Mouse (Mus musculus) bone marrow, adult 2 months (tissue): Measurements from ENCODE around the gene Cmtm1. TPM values are rescaled to one million over a fixed set of nuclear protein-coding genes. Genes with fewer than 3 reads are reported as not detected.

Experiments used
- H3K27ac ChIP-seq: fragments of 200-500 bp; 2 replicates; pipeline ENCODE4 v1.5.1; 2012; ENCODE audit warnings: low read depth, mild to moderate bottlenecking, control low read depth, inconsistent platforms, low read length; ENCODE audit not compliant: control insufficient read depth, poor library complexity, insufficient read depth
- H3K4me1 ChIP-seq: fragments of 200-500 bp; 2 replicates; pipeline ENCODE4 v1.6.1; 2011; ENCODE audit warnings: low read length; ENCODE audit not compliant: control insufficient read depth, insufficient read depth
- H3K4me3 ChIP-seq: fragments of 200-500 bp; replicated peaks from 2 replicates; pipeline ENCODE3; 2011; ENCODE audit warnings: mild to moderate bottlenecking, low read depth, low read length, control low read depth; ENCODE audit not compliant: control insufficient read depth
- CTCF ChIP-seq: fragments of 200-500 bp; IDR thresholded peaks from 2 replicates; pipeline ENCODE4 v1.5.1; 2011; ENCODE audit warnings: low read length, control low read depth; ENCODE audit not compliant: control insufficient read depth, insufficient read depth
- POLR2A ChIP-seq: fragments of 200-500 bp; IDR thresholded peaks from 2 replicates; pipeline ENCODE4 v1.6.1; 2011; ENCODE audit warnings: low read depth, mild to moderate bottlenecking, control low read depth, low read length, borderline replicate concordance; ENCODE audit not compliant: control insufficient read depth
- WGBS: fragments of 180-500 bp; shearing (Covaris S2); methylation state at CpG from one replicate; pipeline ENCODE4 v1.1.7; 2018; 5-methylcytosine and 5-hydroxymethylcytosine counted together
- polyA plus RNA-seq: library from polyadenylated mRNA; stranded (reverse); fragments of >200 nt; gene quantifications from 2 replicates; pipeline ENCODE4 v1.2.4, GENCODE M21; 2011; ENCODE audit warnings: low replicate concordance; ENCODE audit not compliant: missing spikeins, insufficient read depth, insufficient read length

The Cmtm1 gene
- polyA plus RNA-seq, 1 experiment: 2.2 TPM

GRCm38 (mm10) chr8:104342426-104342825, 32.5 kb upstream of the Cmtm1 start:
- TF ChIP-seq POLR2A (no peak), CTCF (no peak)
- H3K27ac ChIP-seq: no peak overlapping the region
- 56% methylated on average over 5 of the region's 5 CpGs for WGBS
- no peaks in the 10 kb centered on the region for H3K4me1 ChIP-seq
- no peak overlapping the region for H3K4me3 ChIP-seq

GRCm38 (mm10) chr8:104341678-104342077, 31.7 kb upstream of the Cmtm1 start:
- Histone ChIP-seq H3K27ac (no peak overlapping the region), H3K4me3 (no peak overlapping the region), H3K4me1 (no peaks in the 10 kb centered on the region)
- TF ChIP-seq CTCF (no peak), POLR2A (no peak)
- 78% methylated on average over 6 of the region's 6 CpGs for WGBS

- peak overlapping the region; percentile 61 for H3K27ac ChIP-seq
- TF ChIP-seq POLR2A (peak; percentile 20; the same call in 1 of the 2 replicates), CTCF (no peak)
- no peaks in the 10 kb centered on the region for H3K4me1 ChIP-seq
- peak overlapping the region; percentile 83 for H3K4me3 ChIP-seq
- 2% methylated on average over 24 of the region's 24 CpGs for WGBS
These were observed 31.2 kb upstream of the Cmtm1 start for GRCm38 (mm10) chr8:104341106-104341561.

DNA sequence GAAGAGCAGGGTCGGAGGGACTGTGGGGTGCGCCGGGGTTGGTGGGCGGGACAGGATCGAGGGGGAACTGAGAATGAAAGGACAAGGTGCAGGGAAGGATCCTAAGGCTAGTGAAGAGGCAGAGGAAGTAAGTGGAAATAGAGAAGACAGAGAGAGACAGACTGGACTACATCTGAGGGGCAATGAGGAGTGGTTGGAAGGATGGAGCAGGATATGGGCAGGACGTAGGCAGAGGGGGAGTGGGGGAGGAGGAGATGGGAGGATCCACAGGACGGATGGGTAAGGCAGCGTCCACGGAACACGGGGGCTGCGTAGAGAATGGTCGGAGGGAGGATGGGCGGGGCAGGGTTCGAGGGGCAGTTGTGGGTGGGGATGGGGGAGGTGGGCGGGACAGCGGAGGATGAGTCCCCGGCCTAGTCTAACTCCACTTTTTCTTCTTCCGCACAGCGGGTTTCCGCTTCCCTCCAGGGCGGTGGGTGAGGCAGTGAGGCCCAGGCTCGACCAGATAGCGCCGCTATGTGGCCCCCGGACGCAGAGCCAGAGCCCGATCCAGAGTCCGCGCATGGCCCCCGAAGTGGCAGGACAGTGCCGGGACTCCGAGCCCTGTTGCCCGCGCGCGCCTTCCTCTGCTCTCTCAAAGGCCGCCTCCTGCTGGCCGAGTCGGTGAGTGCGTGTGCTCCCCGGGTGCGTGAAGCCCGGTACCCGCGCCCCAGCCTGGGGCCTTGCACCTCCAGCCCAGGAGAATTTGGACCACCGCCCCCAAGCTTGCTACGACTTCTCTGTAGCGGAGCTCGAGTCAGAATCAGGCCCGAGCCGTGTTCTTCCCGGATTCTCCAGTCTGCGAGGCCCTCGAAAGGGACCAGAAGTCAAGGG, 30.5 kb upstream of the Cmtm1 start:
- H3K4me3 ChIP-seq: peak overlapping the region; percentile 83
- peak overlapping the region; percentile 61 for H3K27ac ChIP-seq
- under 1% methylated on average over 54 of the region's 54 CpGs for WGBS
- TF ChIP-seq CTCF (peak; percentile 46; the same call in 1 of the 2 replicates), POLR2A (peak; percentile 64; the same call in 1 of the 2 replicates)
- no peaks in the 10 kb centered on the region for H3K4me1 ChIP-seq

GRCm38 (mm10) chr8:104339983-104340232, 30.0 kb upstream of the Cmtm1 start:
- H3K27ac ChIP-seq: no peak overlapping the region
- 5% methylated on average over 6 of the region's 6 CpGs for WGBS
- H3K4me1 ChIP-seq: no peaks in the 10 kb centered on the region
- H3K4me3 ChIP-seq: peak overlapping the region; percentile 83
- TF ChIP-seq CTCF (no peak), POLR2A (no peak)

GRCm38 (mm10) chr8:104339229-104339982, 29.5 kb upstream of the Cmtm1 start, which contains the start of gene Cmtm3:
TSS of gene Cmtm3 (plus strand) at chr8:104339410.
- peak within 1 kb of the TSS; percentile 83 for H3K4me3 ChIP-seq
- H3K27ac ChIP-seq: peak within 1 kb of the TSS; percentile 46; the same call in 1 of the 2 replicates
- 30% methylated on average over 17 of the region's 18 CpGs for WGBS
- no peak for TF ChIP-seq POLR2A
- no peak for TF ChIP-seq CTCF
- H3K4me1 ChIP-seq: no peaks in the 10 kb centered on the region

GRCm38 (mm10) chr8:104337890-104338289, 27.9 kb upstream of the Cmtm1 start:
- no peak overlapping the region for H3K27ac ChIP-seq
- WGBS: 43% methylated on average over 3 of the region's 3 CpGs
- no peak overlapping the region for H3K4me3 ChIP-seq
- peaks cover 1% of the 10 kb centered on the region; the same call in 1 of the 2 replicates for H3K4me1 ChIP-seq
- no peak for TF ChIP-seq CTCF
- no peak for TF ChIP-seq POLR2A

GRCm38 (mm10) chr8:104336806-104337205, 26.9 kb upstream of the Cmtm1 start:
- TF ChIP-seq CTCF (no peak), POLR2A (no peak)
- WGBS: 74% methylated on average over 1 of the region's 1 CpGs
- H3K4me1 ChIP-seq: peaks cover 1% of the 10 kb centered on the region; the same call in 1 of the 2 replicates

More at GRCm38 (mm10) chr8:104336806-104337205, 26.9 kb upstream of the Cmtm1 start:
- Histone ChIP-seq H3K27ac (no peak overlapping the region), H3K4me3 (no peak overlapping the region)
